Mouse (Mus musculus): ENCODE measurements around the gene Ehbp1l1. TPM values are rescaled to one million over a fixed set of nuclear protein-coding genes. Genes with fewer than 3 reads are reported as not detected.

The Ehbp1l1 gene
- polyA plus RNA-seq, 1 experiment from 2014 or later = 24.5 TPM

DNA sequence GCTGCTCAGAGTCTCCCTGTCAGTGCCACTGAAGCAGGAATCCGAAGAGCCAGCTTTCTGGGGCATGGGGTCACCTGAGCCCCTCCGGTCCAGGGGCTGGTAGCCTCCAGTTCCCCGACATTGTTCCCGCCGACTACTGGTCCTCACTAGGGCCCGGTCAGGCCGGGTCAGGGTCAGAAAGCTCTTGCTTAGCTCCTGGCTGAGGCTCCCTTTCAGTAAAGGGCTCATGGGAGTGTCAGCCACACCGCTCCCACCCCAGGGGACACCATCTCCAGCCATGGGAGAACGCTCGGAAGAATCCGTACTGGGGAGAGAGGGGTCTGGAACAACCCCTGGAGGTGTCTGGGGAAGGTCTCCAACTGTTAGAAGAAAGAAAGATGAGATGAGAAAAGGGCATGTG, 40.3 kb downstream of the Ehbp1l1 start:
- no peak for ATAC-seq (ENCODE audit: borderline replicate concordance, extremely low read depth, low FRiP score, low TSS enrichment)
- H3K36me3 ChIP-seq = peaks cover 55% of the 10 kb centered on the region

GRCm38 (mm10) chr19:5685431-5685830, 40.7 kb downstream of the Ehbp1l1 start:
- WGBS = 95% methylated on average over 19 of the region's 19 CpGs
- Histone ChIP-seq H3K27ac (no peak overlapping the region), H3K36me3 (peaks cover 59% of the 10 kb centered on the region), H3K4me2 (no peak overlapping the region), H3K9ac (no peak overlapping the region; the same call in 1 of the 2 replicates), H3K9me3 (no peaks in the 10 kb centered on the region), H3K4me3 (no peak overlapping the region), H3K4me1 (peaks cover 15% of the 10 kb centered on the region), H3K27me3 (no peaks in the 10 kb centered on the region)
- no peak for ATAC-seq (ENCODE audit: borderline replicate concordance, extremely low read depth, low FRiP score, low TSS enrichment)

More for the DNA sequence above, 40.3 kb downstream of the Ehbp1l1 start:
- Histone ChIP-seq H3K27ac (no peak overlapping the region), H3K9me3 (no peaks in the 10 kb centered on the region), H3K4me2 (no peak overlapping the region), H3K4me3 (no peak overlapping the region), H3K27me3 (no peaks in the 10 kb centered on the region), H3K9ac (no peak overlapping the region), H3K4me1 (peaks cover 19% of the 10 kb centered on the region)
- 93% methylated on average over 11 of the region's 11 CpGs for WGBS

GRCm38 (mm10) chr19:5684985-5685384, 41.1 kb downstream of the Ehbp1l1 start:
- Histone ChIP-seq H3K4me1 (peaks cover 11% of the 10 kb centered on the region), H3K27me3 (no peaks in the 10 kb centered on the region), H3K36me3 (peaks cover 62% of the 10 kb centered on the region), H3K9ac (no peak overlapping the region), H3K27ac (no peak overlapping the region), H3K4me3 (no peak overlapping the region), H3K4me2 (no peak overlapping the region), H3K9me3 (no peaks in the 10 kb centered on the region)
- WGBS = 88% methylated on average over 13 of the region's 13 CpGs
- no peak for ATAC-seq (ENCODE audit: borderline replicate concordance, extremely low read depth, low FRiP score, low TSS enrichment)

DNA sequence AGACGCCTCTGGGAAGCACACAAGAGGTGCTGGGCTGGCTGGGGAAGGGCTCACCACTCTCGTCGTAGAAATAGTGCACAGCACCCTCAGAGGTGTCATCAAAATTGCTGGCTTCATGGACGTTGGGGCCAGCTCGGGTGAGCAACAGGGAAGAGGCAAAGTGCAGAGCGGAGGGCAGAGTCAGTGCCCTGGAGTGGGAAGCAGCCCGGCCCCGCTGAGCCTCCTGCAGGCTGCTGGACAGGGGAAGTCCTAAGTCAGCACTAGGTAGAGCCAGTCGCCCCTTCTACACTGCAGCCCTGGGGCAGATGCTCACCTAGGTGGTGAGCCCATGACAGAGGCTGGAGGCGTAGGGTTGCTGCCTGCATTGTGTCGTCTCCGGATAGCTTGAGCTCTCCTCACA, 41.9 kb downstream of the Ehbp1l1 start:
- ATAC-seq (ENCODE audit: borderline replicate concordance, extremely low read depth, low FRiP score, low TSS enrichment) = no peak
- Histone ChIP-seq H3K4me1 (peaks cover 11% of the 10 kb centered on the region), H3K36me3 (peaks cover 70% of the 10 kb centered on the region), H3K27me3 (no peaks in the 10 kb centered on the region), H3K9ac (no peak overlapping the region), H3K9me3 (no peaks in the 10 kb centered on the region), H3K4me3 (no peak overlapping the region), H3K4me2 (no peak overlapping the region), H3K27ac (no peak overlapping the region)
- WGBS = 93% methylated on average over 12 of the region's 12 CpGs

DNA sequence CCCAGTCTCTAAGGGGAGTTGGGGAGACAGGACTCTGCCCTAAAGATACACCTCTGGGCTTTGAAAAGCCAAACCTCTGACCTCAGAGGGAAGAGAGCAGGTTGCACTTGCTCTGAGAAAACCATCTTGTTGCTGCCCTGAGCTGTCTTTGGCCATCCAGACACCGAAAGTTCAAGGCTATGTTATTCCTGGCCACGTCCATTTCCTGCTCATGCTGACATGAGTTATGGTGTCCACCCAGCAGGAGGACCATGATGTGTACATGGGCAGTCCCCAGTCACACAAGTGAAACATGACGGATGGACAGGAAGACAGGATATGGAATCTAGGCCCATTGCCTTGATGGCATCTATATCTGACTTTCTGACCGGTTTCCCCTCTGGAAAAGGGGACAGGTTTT, 45.7 kb downstream of the Ehbp1l1 start:
- no peak overlapping the region for H3K9ac ChIP-seq
- no peak overlapping the region for H3K4me3 ChIP-seq
- ATAC-seq (ENCODE audit: borderline replicate concordance, extremely low read depth, low FRiP score, low TSS enrichment) = no peak
- no peak overlapping the region for H3K4me2 ChIP-seq
- H3K36me3 ChIP-seq = peaks cover 92% of the 10 kb centered on the region
- no peaks in the 10 kb centered on the region for H3K27me3 ChIP-seq
- H3K4me1 ChIP-seq = no peaks in the 10 kb centered on the region
- 76% methylated on average over 4 of the region's 4 CpGs for WGBS
- H3K27ac ChIP-seq = no peak overlapping the region
- H3K9me3 ChIP-seq = no peaks in the 10 kb centered on the region

DNA sequence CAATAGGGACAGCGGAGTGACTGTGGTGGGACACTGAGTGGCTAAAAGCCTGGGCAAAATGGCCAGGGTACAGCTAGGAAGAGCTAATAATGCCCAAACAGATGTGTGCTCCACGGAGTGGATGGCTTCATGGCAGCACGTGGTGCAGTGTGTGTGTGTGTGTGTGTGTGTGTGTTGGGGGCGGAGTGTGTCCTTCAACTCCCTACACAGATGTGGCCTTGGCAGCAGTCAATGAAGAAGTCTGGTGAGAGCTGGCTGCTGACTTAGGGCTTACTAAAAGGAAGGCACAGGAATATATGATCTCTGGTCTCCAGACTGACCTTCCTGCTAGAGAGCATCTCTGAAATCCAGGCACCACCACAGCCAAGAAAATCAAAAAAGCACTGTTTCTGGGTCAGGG, 57.7 kb downstream of the Ehbp1l1 start:
- no peak for ATAC-seq (ENCODE audit: borderline replicate concordance, extremely low read depth, low FRiP score, low TSS enrichment)
- 80% methylated on average over 4 of the region's 4 CpGs for WGBS
- Histone ChIP-seq H3K36me3 (peaks cover 71% of the 10 kb centered on the region), H3K4me2 (no peak overlapping the region), H3K9me3 (no peaks in the 10 kb centered on the region), H3K27ac (no peak overlapping the region), H3K4me1 (peaks cover 7% of the 10 kb centered on the region; the same call in 1 of the 2 replicates), H3K9ac (no peak overlapping the region), H3K27me3 (no peaks in the 10 kb centered on the region), H3K4me3 (no peak overlapping the region)

GRCm38 (mm10) chr19:5666386-5666785, 59.7 kb downstream of the Ehbp1l1 start:
- peaks cover 22% of the 10 kb centered on the region for H3K4me1 ChIP-seq
- WGBS = 89% methylated on average over 18 of the region's 18 CpGs
- no peaks in the 10 kb centered on the region for H3K27me3 ChIP-seq

DNA sequence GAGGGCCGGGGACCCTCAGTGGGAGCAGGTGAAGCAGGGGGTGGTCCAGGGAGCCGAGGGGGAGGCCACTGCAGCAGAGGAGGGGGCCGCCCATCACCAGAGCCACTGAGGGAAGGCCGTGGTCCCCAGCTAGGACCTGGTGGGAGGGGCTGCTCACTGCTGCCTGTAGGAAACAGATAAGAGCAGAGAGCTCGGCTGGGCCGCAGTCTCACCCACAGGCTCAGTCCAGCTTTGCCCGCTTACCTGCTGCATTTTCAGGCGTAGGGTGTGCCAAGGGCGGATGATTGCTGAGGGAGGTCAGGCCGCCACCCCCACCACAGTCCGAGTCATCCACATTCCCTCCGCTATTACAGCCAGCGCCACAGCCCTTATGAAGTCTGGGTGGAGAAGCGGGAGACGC, 60.7 kb downstream of the Ehbp1l1 start:
- peaks cover 26% of the 10 kb centered on the region for H3K4me1 ChIP-seq
- no peaks in the 10 kb centered on the region for H3K27me3 ChIP-seq
- no peak overlapping the region for H3K4me3 ChIP-seq
- 77% methylated on average over 15 of the region's 15 CpGs for WGBS
- H3K4me2 ChIP-seq = no peak overlapping the region
- no peak overlapping the region for H3K9ac ChIP-seq
- H3K36me3 ChIP-seq = peaks cover 45% of the 10 kb centered on the region
- ATAC-seq (ENCODE audit: borderline replicate concordance, extremely low read depth, low FRiP score, low TSS enrichment) = no peak
- H3K27ac ChIP-seq = no peak overlapping the region
- no peaks in the 10 kb centered on the region for H3K9me3 ChIP-seq

More at GRCm38 (mm10) chr19:5666386-5666785, 59.7 kb downstream of the Ehbp1l1 start:
- H3K9ac ChIP-seq = no peak overlapping the region
- peaks cover 52% of the 10 kb centered on the region for H3K36me3 ChIP-seq
- no peak overlapping the region for H3K4me2 ChIP-seq
- no peaks in the 10 kb centered on the region for H3K9me3 ChIP-seq
- H3K27ac ChIP-seq = no peak overlapping the region
- ATAC-seq (ENCODE audit: borderline replicate concordance, extremely low read depth, low FRiP score, low TSS enrichment) = no peak
- no peak overlapping the region for H3K4me3 ChIP-seq

DNA sequence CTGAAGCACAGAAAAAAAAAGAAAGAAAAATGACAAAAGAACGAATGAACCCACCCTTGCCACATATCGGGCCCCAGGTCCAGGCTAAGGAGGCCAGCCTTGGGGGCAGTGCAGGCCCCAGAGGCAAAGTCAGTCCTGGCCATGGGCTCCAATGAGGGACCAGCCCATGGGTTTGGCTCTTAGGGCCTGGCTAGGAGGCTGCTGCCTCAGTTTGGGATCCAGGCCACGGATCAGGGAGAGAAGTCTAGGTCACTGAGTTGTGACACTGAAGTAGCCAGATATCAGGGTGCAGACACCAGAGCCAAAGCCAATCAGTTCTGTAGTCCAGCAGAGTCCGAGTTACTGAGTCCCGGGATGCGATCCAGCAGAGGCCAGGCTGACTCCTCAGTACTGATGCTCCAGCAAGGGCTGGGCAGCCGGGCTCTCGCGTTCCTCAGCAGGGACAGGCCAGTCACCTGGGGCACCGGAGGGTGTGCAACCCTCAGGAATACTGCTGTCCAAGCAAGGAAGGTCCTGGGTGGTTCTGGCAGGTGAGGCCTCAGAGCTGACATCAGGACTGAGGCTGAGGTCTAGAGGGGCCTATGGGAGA, 61.4 kb downstream of the Ehbp1l1 start:
- no peak overlapping the region for H3K9ac ChIP-seq
- no peaks in the 10 kb centered on the region for H3K27me3 ChIP-seq
- no peak overlapping the region for H3K4me2 ChIP-seq
- no peak overlapping the region for H3K4me3 ChIP-seq
- H3K9me3 ChIP-seq = no peaks in the 10 kb centered on the region
- 88% methylated on average over 10 of the region's 10 CpGs for WGBS
- H3K36me3 ChIP-seq = peaks cover 38% of the 10 kb centered on the region
- ATAC-seq (ENCODE audit: borderline replicate concordance, extremely low read depth, low FRiP score, low TSS enrichment) = no peak
- peaks cover 30% of the 10 kb centered on the region for H3K4me1 ChIP-seq
- H3K27ac ChIP-seq = no peak overlapping the region

DNA sequence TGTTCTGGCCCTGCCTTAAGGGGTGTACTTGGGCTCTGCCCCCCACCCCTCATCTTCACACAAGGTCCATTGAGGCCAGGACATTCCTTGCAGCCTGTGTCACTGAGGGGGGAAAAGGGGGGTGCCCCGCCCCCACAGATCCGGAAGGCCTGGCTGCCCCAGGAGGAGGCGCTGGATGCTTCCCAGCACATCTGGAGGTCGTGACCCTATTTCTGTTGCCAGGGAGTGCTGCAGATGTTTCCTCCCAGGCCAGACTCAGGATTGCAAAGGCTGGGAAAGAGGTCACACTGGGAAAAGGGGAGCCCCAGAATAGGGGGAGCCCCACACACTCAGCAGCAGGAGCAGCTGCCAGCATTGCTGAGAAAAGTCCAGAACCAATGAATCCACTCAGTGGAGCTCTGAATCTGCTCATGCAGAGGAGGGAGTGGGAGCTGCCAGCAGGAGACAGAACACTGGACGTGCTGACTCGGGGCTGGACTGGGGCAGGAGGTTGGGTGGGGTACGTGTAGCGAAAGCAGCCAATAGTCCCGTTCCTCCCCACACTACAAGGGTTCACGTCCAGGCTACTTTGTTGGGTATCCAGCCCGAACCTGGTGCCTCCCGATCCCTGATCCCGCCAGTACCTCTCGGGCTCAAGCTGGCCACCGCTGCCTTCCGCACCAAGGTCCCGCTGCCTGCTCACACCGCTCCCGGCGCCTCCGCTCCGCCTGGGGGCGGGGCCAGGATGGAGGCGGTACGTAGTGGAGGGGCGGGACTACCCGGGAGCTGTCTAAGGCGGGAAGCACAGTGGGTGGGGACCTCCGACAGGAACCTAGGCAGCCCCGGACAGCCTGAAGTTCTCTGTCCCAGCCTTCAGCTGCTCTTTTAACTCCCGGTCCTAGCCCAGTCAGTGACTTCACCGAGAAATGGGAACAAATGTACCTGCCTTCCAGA, 62.9 kb downstream of the Ehbp1l1 start, which contains the start of gene Sipa1:
TSS of gene Sipa1 (minus strand) at position 727 of the 933 bp plus-strand sequence.
- ATAC-seq (ENCODE audit: borderline replicate concordance, extremely low read depth, low FRiP score, low TSS enrichment) = peak; percentile 93
- Histone ChIP-seq H3K4me1 (peaks cover 30% of the 10 kb centered on the region), H3K36me3 (peaks cover 31% of the 10 kb centered on the region), H3K9me3 (no peaks in the 10 kb centered on the region), H3K9ac (peak within 1 kb of the TSS; percentile 52), H3K4me2 (peak within 1 kb of the TSS; percentile 66), H3K27me3 (no peaks in the 10 kb centered on the region), H3K4me3 (peak within 1 kb of the TSS; percentile 55), H3K27ac (peak within 1 kb of the TSS; percentile 93)
- WGBS = 2% methylated on average over 32 of the region's 32 CpGs

- peak overlapping the region; percentile 55 for H3K4me3 ChIP-seq
- H3K27ac ChIP-seq = peak overlapping the region; percentile 93
- ATAC-seq (ENCODE audit: borderline replicate concordance, extremely low read depth, low FRiP score, low TSS enrichment) = no peak
- peaks cover 30% of the 10 kb centered on the region for H3K4me1 ChIP-seq
- WGBS = 64% methylated on average over 8 of the region's 8 CpGs
- H3K9me3 ChIP-seq = no peaks in the 10 kb centered on the region
- H3K4me2 ChIP-seq = peak overlapping the region; percentile 66
- peaks cover 30% of the 10 kb centered on the region for H3K36me3 ChIP-seq
- no peaks in the 10 kb centered on the region for H3K27me3 ChIP-seq
- H3K9ac ChIP-seq = peak overlapping the region; percentile 52; the same call in 1 of the 2 replicates
These were observed 63.8 kb downstream of the Ehbp1l1 start for GRCm38 (mm10) chr19:5662310-5662709.

All from lung, embryonic 15.5 days (tissue).